Comparison of ENCODE assay signal across 8 mouse cellular contexts in the genomic region with DNA sequence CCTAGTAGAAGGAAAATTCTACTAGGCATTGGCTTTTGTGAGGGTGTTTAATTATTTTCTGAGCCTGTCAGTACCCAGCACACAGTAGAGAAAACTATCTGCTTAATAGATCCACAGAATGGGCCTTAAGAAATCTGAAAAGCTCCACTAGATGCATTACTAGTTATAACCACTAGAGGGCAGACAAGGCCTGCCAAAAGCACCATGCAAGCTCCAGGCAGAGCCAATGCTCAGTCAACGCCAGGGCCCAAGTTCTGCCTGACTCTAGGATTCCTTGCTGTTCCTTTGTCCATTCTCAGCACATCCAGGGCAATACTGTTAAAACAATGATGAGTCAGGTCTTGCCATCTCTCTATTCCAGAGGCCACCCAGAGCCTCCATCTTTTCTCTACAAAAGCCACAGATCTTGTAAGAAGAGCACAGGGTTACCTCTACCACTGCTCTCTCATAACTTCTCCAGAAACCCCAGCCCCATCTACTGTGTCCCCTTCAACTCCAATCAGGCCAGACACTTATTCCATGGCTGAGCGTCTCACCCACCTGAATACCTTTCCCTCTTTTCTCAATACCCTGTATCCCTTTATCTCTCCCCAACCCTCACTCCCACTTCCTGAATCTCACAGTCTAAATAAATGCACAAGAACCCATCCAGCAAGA.
DNase-seq lines count a peak whose midpoint lies in the region; ATAC-seq lines count a peak whose summit lies in the region.

No protein-coding gene starts in this region.

- WGBS in embryonic facial prominence, embryonic 11.5 days = 29% methylated on average over 2 of the region's 2 CpGs
- 39% methylated on average over 2 of the region's 2 CpGs for WGBS in hindbrain, embryonic 15.5 days
- WGBS in lung, embryonic 16.5 days = 32% methylated on average over 2 of the region's 2 CpGs

- no peak overlapping the region for H3K9ac ChIP-seq in embryonic facial prominence, embryonic 11.5 days (replicated peaks; ENCODE audit: low read length)
- H3K9ac ChIP-seq in hindbrain, embryonic 15.5 days = no peak overlapping the region
- no peak overlapping the region for H3K9ac ChIP-seq in lung, embryonic 16.5 days (ENCODE audit: low read length)

- no peaks in the 10 kb centered on the region for H3K9me3 ChIP-seq in embryonic facial prominence, embryonic 11.5 days (replicated peaks; ENCODE audit: control insufficient read depth, low read length)
- no peaks in the 10 kb centered on the region for H3K9me3 ChIP-seq in hindbrain, embryonic 15.5 days
- no peaks in the 10 kb centered on the region for H3K9me3 ChIP-seq in lung, embryonic 16.5 days (ENCODE audit: control insufficient read depth, low read length)

- no peak overlapping the region for H3K4me3 ChIP-seq in embryonic facial prominence, embryonic 11.5 days (ENCODE audit: low read depth, low read length)
- H3K4me3 ChIP-seq in hindbrain, embryonic 15.5 days = no peak overlapping the region
- no peak overlapping the region for H3K4me3 ChIP-seq in lung, embryonic 16.5 days (ENCODE audit: low read length)

- H3K27me3 ChIP-seq in embryonic facial prominence, embryonic 11.5 days (ENCODE audit: control insufficient read depth, insufficient read depth, low read length) = no peaks in the 10 kb centered on the region; the same call in 1 of the 2 replicates
- H3K27me3 ChIP-seq in hindbrain, embryonic 15.5 days = 0 out of 2 replicates have a peak, but pooled peaks cover 4% of the 10 kb centered on the region
- H3K27me3 ChIP-seq in lung, embryonic 16.5 days (ENCODE audit: control insufficient read depth, insufficient read depth, low read depth, low read length) = no peaks in the 10 kb centered on the region

- H3K27ac ChIP-seq in embryonic facial prominence, embryonic 11.5 days (replicated peaks; ENCODE audit: low read depth, low read length) = no peak overlapping the region
- no peak overlapping the region for H3K27ac ChIP-seq in hindbrain, embryonic 15.5 days (replicated peaks)
- H3K27ac ChIP-seq in lung, embryonic 16.5 days (ENCODE audit: low read length) = no peak overlapping the region

- H3K4me1 ChIP-seq in embryonic facial prominence, embryonic 11.5 days (ENCODE audit: control insufficient read depth, insufficient read depth, low read length) = no peaks in the 10 kb centered on the region
- H3K4me1 ChIP-seq in hindbrain, embryonic 15.5 days (replicated peaks) = peaks cover 15% of the 10 kb centered on the region
- no peaks in the 10 kb centered on the region for H3K4me1 ChIP-seq in lung, embryonic 16.5 days (replicated peaks; ENCODE audit: control insufficient read depth, insufficient read depth, low read length)

- H3K36me3 ChIP-seq in embryonic facial prominence, embryonic 11.5 days (replicated peaks; ENCODE audit: control insufficient read depth, insufficient read depth, low read depth, low read length) = no peaks in the 10 kb centered on the region
- no peaks in the 10 kb centered on the region for H3K36me3 ChIP-seq in hindbrain, embryonic 15.5 days
- no peaks in the 10 kb centered on the region for H3K36me3 ChIP-seq in lung, embryonic 16.5 days (ENCODE audit: control insufficient read depth, insufficient read depth, low read length)

- H3K4me2 ChIP-seq in embryonic facial prominence, embryonic 11.5 days (ENCODE audit: low read depth, low read length) = no peak overlapping the region
- no peak overlapping the region for H3K4me2 ChIP-seq in hindbrain, embryonic 15.5 days
- no peak overlapping the region for H3K4me2 ChIP-seq in lung, embryonic 16.5 days (ENCODE audit: low read depth, low read length)

- 0 out of 2 replicates have a peak, but pooled peaks have one; percentile 50 for ATAC-seq in embryonic facial prominence, embryonic 11.5 days (replicated peaks; ENCODE audit: insufficient number of reproducible peaks, low FRiP score, low TSS enrichment, low read depth)
- ATAC-seq in hindbrain, embryonic 15.5 days (ENCODE audit: low FRiP score, low read depth) = peak; percentile 78; the same call in 1 of the 2 replicates
- ATAC-seq in lung, embryonic 16.5 days (ENCODE audit: low read depth) = peak; percentile 51; the same call in 1 of the 2 replicates

- DNase-seq in adrenal gland, adult (ENCODE audit: inconsistent age in 2 of 2, low spot score in 1 of 2) = peak; percentile 15 to 71
- DNase-seq in adrenal gland, adult 18-20 months (ENCODE audit: low spot score in 2 of 2) = no peak
- peak; percentile 8 for DNase-seq in urinary bladder, postnatal 25 days (ENCODE audit: low spot score)
- DNase-seq in urinary bladder, adult 2 months (ENCODE audit: low spot score) = no peak
- peak; percentile 85 for DNase-seq in embryonic facial prominence, embryonic 11.5 days (ENCODE audit: low spot score)
- DNase-seq in retina, postnatal 7 days (ENCODE audit: low read depth, low spot score) = peak; percentile 65

Comparison
In these comparisons a context has a peak if more than half of its experiments do, and no peak if none do; other contexts are left out.
1. DNase-seq: peak in adrenal gland, adult (2 of 2), urinary bladder, postnatal 25 days (single experiment), embryonic facial prominence, embryonic 11.5 days (single experiment) and retina, postnatal 7 days (single experiment); none in adrenal gland, adult 18-20 months (0 of 2) and urinary bladder, adult 2 months (single experiment).
2. Peak in every context shown above with its lines, with median percentiles within 50 percentile points of each other: ATAC-seq.